Mouse (Mus musculus): ENCODE data around the gene Pgap3.

- TF ChIP-seq CTCF (IDR thresholded peaks at IDR 0.05; ENCODE audit: insufficient read depth, low read length) (no peak), POLR2A (IDR thresholded peaks at IDR 0.05; ENCODE audit: borderline replicate concordance, extremely low read depth, low read depth, low read length) (no peak)
Measured at GRCm38 (mm10) chr11:98445238-98445637, 44.9 kb upstream of the Pgap3 start.
